Mouse (Mus musculus) induced T-regulatory cell, adult 2 months (primary cell): ENCODE results near the gene Il2rg.
A peak's percentile ranks its signal among the peaks of the same experiment; 100 is the strongest.

Source experiments
- DNase-seq: peaks from one replicate; pipeline ENCODE4 v3.0.0-alpha.2; 2012; ENCODE audit warnings: low read depth

Il2rg gene

GRCm38 (mm10) chrX:101260441-101261325 is 7.4 kb downstream of the Il2rg start:
- peak; percentile 67 for DNase-seq

DNA sequence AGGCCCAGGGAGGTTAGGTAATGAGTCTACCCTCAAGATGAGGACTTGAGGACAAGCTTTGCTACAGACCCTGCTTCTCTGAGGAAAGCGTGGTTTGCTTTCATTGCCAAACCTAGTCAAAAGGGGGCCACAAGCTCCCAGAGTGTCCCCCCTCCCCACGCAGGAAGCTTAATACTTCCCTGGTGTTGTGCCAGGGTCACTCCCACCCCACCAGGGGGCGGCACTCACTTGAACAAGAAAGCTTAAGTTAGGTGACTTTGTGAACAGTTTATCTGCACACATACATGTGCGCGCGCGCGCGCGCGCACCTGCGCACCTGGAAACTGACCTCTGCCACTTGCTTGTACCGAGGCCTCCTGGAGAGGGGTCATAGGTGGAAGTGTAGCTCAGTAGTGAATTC is 11.5 kb downstream of the Il2rg start:
- DNase-seq, result peak; percentile 77

GRCm38 (mm10) chrX:101254740-101255139 is 13.3 kb downstream of the Il2rg start:
- no peak for DNase-seq

GRCm38 (mm10) chrX:101253952-101254729 is 13.9 kb downstream of the Il2rg start, which contains the start of gene Foxo4:
TSS of gene Foxo4 (plus strand) at chrX:101254528.
- DNase-seq, result peak; percentile 92

- peak; percentile 8 for DNase-seq
Measured at GRCm38 (mm10) chrX:101245011-101245410, 23.0 kb downstream of the Il2rg start.

GRCm38 (mm10) chrX:101222796-101223162 is 45.3 kb downstream of the Il2rg start:
- DNase-seq, result no peak

DNA sequence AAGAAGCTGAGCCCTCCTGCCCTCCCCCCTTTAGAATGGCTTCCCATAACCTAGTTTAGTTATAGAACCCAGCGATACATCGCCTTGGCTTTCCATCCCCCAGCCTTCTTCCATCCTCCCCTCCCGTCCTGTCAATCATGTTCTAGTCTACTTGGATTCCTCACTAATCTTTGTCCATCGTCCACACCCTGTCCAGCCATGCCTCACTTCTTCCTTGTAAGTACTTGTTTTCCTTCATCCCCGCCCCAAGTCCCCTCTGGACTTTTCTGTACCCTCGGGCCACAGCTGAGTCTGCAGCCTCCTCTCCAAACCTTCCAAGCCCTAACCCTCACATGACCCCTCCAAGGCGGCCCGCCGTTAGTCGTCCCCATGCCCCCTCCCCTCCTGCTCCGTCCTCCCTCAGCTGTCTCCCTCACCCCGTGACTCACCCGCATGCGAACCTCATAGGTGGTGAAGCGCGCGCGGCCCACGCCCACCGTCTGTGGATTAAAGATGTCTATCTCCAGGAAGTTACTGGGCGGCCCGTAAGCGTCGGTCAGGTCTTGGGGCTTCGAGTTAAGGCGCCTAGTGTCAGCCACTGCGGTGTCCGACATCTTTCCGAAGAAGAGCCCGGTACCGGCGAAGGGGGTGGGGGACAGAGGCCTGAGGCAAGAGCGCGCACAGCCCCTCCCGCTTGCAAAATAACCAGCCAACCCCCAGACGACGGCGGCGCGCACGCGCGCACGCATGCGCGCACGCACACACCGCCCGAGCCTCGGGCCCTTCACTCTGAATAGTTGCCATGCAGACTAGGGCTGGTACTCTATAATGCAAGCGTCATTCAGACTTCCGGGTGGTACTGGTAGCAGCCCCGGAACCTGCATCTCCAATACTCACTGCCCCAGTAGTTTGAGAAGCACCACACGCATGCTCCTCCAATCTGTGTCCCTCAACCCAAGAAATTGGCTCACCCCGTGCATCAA is 45.9 kb downstream of the Il2rg start, which contains the start of gene Snx12:
TSS of gene Snx12 (minus strand) at position 730 of the 962 bp plus-strand sequence.
- peak; percentile 91 for DNase-seq
